Mouse (Mus musculus) c-Kit-positive CD71-positive TER-119-negative erythroid progenitor cells, embryonic 14.5 days (primary cell): ENCODE data around the gene Kazn.

Source experiments
- DNase-seq: peaks from one replicate; pipeline ENCODE4 v3.0.0-alpha.2; 2013; ENCODE audit warnings: low read depth

Kazn gene

GRCm38 (mm10) chr4:142242164-142242563, 3.0 kb upstream of the Kazn start:
- no peak for DNase-seq

GRCm38 (mm10) chr4:142240874-142241273, 1.7 kb upstream of the Kazn start:
- no peak for DNase-seq

- DNase-seq, result no peak
Observed at GRCm38 (mm10) chr4:142238486-142239239, 538 bp downstream of the Kazn start.

- DNase-seq, result no peak
Observed at GRCm38 (mm10) chr4:142238041-142238440, 1.2 kb downstream of the Kazn start.

GRCm38 (mm10) chr4:142236681-142237080, 2.5 kb downstream of the Kazn start:
- DNase-seq, result no peak

- DNase-seq, result no peak
Observed at GRCm38 (mm10) chr4:142235426-142235825, 3.8 kb downstream of the Kazn start.

- no peak for DNase-seq
Observed at GRCm38 (mm10) chr4:142234828-142235227, 4.4 kb downstream of the Kazn start.

- no peak for DNase-seq
Observed at GRCm38 (mm10) chr4:142228821-142229575, 10.2 kb downstream of the Kazn start.

- no peak for DNase-seq
Observed at GRCm38 (mm10) chr4:142223898-142224645, 15.1 kb downstream of the Kazn start.

GRCm38 (mm10) chr4:142222385-142222784, 16.8 kb downstream of the Kazn start:
- no peak for DNase-seq

- DNase-seq, result no peak
Observed at GRCm38 (mm10) chr4:142221757-142222072, 17.5 kb downstream of the Kazn start.

- no peak for DNase-seq
Observed at GRCm38 (mm10) chr4:142221025-142221756, 18.0 kb downstream of the Kazn start.

GRCm38 (mm10) chr4:142218997-142219396, 20.2 kb downstream of the Kazn start:
- no peak for DNase-seq

- no peak for DNase-seq
Observed at GRCm38 (mm10) chr4:142217048-142217447, 22.2 kb downstream of the Kazn start.

GRCm38 (mm10) chr4:142215760-142216159, 23.4 kb downstream of the Kazn start:
- DNase-seq, result no peak

GRCm38 (mm10) chr4:142214532-142214931, 24.7 kb downstream of the Kazn start:
- DNase-seq, result no peak

- no peak for DNase-seq
Observed at GRCm38 (mm10) chr4:142212425-142212824, 26.8 kb downstream of the Kazn start.

GRCm38 (mm10) chr4:142209884-142210283, 29.3 kb downstream of the Kazn start:
- no peak for DNase-seq

GRCm38 (mm10) chr4:142209476-142209875, 29.7 kb downstream of the Kazn start:
- DNase-seq, result no peak

GRCm38 (mm10) chr4:142205693-142206092, 33.5 kb downstream of the Kazn start:
- no peak for DNase-seq

- no peak for DNase-seq
Observed at GRCm38 (mm10) chr4:142196626-142197025, 42.6 kb downstream of the Kazn start.

GRCm38 (mm10) chr4:142193780-142194179, 45.4 kb downstream of the Kazn start:
- DNase-seq, result no peak
